Comparison of ENCODE assay signal across 8 mouse cellular contexts in genomic region chr19:23893093-23893889, GRCm38 (mm10).
DNase-seq lines count a peak whose midpoint lies in the region; TF ChIP-seq lines count a peak whose summit lies in the region.

No protein-coding gene starts in this region.

- H3K4me3 ChIP-seq in layer of hippocampus, adult 2 months, result peak overlapping the region; percentile 44

- intact Hi-C loops in heart, postnatal 14 days (cut with DNase I), result no loop called here

- peak; percentile 69 for TF ChIP-seq CTCF in layer of hippocampus, adult 2 months (conservative IDR thresholded peaks at IDR 0.05)

- peak overlapping the region; percentile 65; the same call in 1 of the 2 replicates for H3K27ac ChIP-seq in layer of hippocampus, adult 2 months

- DNase-seq in spleen, postnatal 4 days (ENCODE audit: low spot score in 2 of 2), result peak; percentile 18 to 67
- no peak for DNase-seq in spleen, adult 12 weeks (ENCODE audit: low spot score)
- DNase-seq in forelimb bud, embryonic 11.5 days (ENCODE audit: low read depth, low spot score), result peak; percentile 42
- peak; percentile 60 to 69 for DNase-seq in heart, postnatal 14 days
- peak; percentile 41 to 64 for DNase-seq in layer of hippocampus, adult 2 months (ENCODE audit: low spot score in 2 of 2)
- DNase-seq in lung, adult 18-20 months, result peak; percentile 15 to 24
- DNase-seq in ovary, postnatal 14 days (ENCODE audit: low spot score), result peak; percentile 47
- DNase-seq in adipocyte (ENCODE audit: low spot score), result no peak

Comparison
In these comparisons a context has a peak if more than half of its experiments do, and no peak if none do; other contexts are left out.
1. DNase-seq: peak in spleen, postnatal 4 days (2 of 2), forelimb bud, embryonic 11.5 days (single experiment), heart, postnatal 14 days (2 of 2), layer of hippocampus, adult 2 months (2 of 2), lung, adult 18-20 months (2 of 2) and ovary, postnatal 14 days (single experiment); none in spleen, adult 12 weeks (single experiment) and adipocyte (single experiment).